Mouse (Mus musculus): Measurements from ENCODE around the gene Clstn2. TPM values are rescaled to one million over a fixed set of nuclear protein-coding genes. Genes with fewer than 3 reads are reported as not detected.

The Clstn2 gene
- polyA plus RNA-seq, 1 experiment from 2014 or later = 0.46 TPM

- Histone ChIP-seq H3K9ac (ENCODE audit: low read length) (no peak overlapping the region), H3K27me3 (ENCODE audit: control insufficient read depth, insufficient read depth, low read length) (peaks cover 15% of the 10 kb centered on the region), H3K4me1 (ENCODE audit: control insufficient read depth in 2 of 2, insufficient read depth in 2 of 2, low read length in 2 of 2) (peaks cover 5 to 8% of the 10 kb centered on the region in 2 experiments), H3K9me3 (ENCODE audit: control insufficient read depth, low read length) (no peaks in the 10 kb centered on the region), H3K4me2 (ENCODE audit: low read length) (no peak overlapping the region), H3K36me3 (ENCODE audit: control insufficient read depth, insufficient read depth, low read length) (no peaks in the 10 kb centered on the region), H3K4me3 (ENCODE audit: control insufficient read depth in 1 of 2, insufficient read depth in 1 of 2, low read depth in 1 of 2, low read length in 2 of 2) (no peak overlapping the region), H3K27ac (replicated peaks in 1 of 2; ENCODE audit: control insufficient read depth in 1 of 2, insufficient read depth in 1 of 2, low read depth in 2 of 2, low read length in 2 of 2) (no peak overlapping the region)
- WGBS = 77% methylated on average over 2 of the region's 2 CpGs
- ATAC-seq (ENCODE audit: insufficient number of reproducible peaks, insufficient read depth, low FRiP score, low read depth) = no peak
Observed at GRCm38 (mm10) chr9:97699020-97699419, 334.0 kb downstream of the Clstn2 start.

- H3K27ac ChIP-seq (replicated peaks in 1 of 2; ENCODE audit: control insufficient read depth in 1 of 2, insufficient read depth in 1 of 2, low read depth in 2 of 2, low read length in 2 of 2) = no peak overlapping the region
- WGBS = 88% methylated on average over 10 of the region's 10 CpGs
- H3K4me1 ChIP-seq (ENCODE audit: control insufficient read depth in 2 of 2, insufficient read depth in 2 of 2, low read length in 2 of 2) = peaks cover 3% of the 10 kb centered on the region in 2 experiments; a peak in 2 of 4 replicates
- H3K4me2 ChIP-seq (ENCODE audit: low read length) = no peak overlapping the region
- H3K9me3 ChIP-seq (ENCODE audit: control insufficient read depth, low read length) = no peaks in the 10 kb centered on the region
- ATAC-seq (ENCODE audit: insufficient number of reproducible peaks, insufficient read depth, low FRiP score, low read depth) = no peak
- H3K27me3 ChIP-seq (ENCODE audit: control insufficient read depth, insufficient read depth, low read length) = peaks cover 12% of the 10 kb centered on the region
- H3K4me3 ChIP-seq (ENCODE audit: control insufficient read depth in 1 of 2, insufficient read depth in 1 of 2, low read depth in 1 of 2, low read length in 2 of 2) = no peak overlapping the region
- no peaks in the 10 kb centered on the region for H3K36me3 ChIP-seq (ENCODE audit: control insufficient read depth, insufficient read depth, low read length)
- no peak overlapping the region for H3K9ac ChIP-seq (ENCODE audit: low read length)
Observed at GRCm38 (mm10) chr9:97698071-97698470, 334.9 kb downstream of the Clstn2 start.

DNA sequence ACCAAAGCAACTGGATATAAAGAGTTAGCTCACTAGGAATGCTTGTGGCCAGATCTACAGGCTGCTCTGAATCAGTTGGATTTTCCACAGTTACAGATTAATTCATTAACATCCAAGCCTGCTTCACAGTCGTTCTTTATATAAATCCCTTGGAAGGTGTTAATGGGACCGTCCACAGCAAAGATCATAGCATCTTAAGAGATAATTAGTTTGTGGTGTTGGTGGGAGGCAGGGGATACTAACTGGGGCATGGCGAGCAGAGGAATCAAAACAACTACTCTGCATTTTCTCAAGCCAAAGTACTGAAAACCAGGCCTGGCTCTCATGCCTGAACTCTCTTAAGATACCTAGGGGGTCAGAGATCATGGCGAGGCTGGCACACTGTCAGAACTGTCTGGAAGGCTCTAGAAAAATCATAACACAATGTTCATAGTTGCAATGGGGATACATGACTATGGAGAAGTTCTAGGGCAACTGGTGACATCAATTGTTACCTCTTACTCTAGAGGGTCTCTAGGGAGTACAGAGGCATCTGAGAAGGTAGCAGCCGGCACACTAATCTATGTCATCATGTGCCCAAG lies 336.2 kb downstream of the Clstn2 start:
- H3K4me3 ChIP-seq (ENCODE audit: control insufficient read depth in 1 of 2, insufficient read depth in 1 of 2, low read depth in 1 of 2, low read length in 2 of 2) = no peak overlapping the region
- H3K4me2 ChIP-seq (ENCODE audit: low read length) = no peak overlapping the region
- no peaks in the 10 kb centered on the region for H3K36me3 ChIP-seq (ENCODE audit: control insufficient read depth, insufficient read depth, low read length)
- ATAC-seq (ENCODE audit: insufficient number of reproducible peaks, insufficient read depth, low FRiP score, low read depth) = no peak
- 66% methylated on average over 5 of the region's 5 CpGs for WGBS
- H3K9me3 ChIP-seq (ENCODE audit: control insufficient read depth, low read length) = no peaks in the 10 kb centered on the region
- H3K27ac ChIP-seq (replicated peaks in 1 of 2; ENCODE audit: control insufficient read depth in 1 of 2, insufficient read depth in 1 of 2, low read depth in 2 of 2, low read length in 2 of 2) = no peak overlapping the region
- H3K9ac ChIP-seq (ENCODE audit: low read length) = no peak overlapping the region
- H3K4me1 ChIP-seq (ENCODE audit: control insufficient read depth in 2 of 2, insufficient read depth in 2 of 2, low read length in 2 of 2) = no peaks in the 10 kb centered on the region
- H3K27me3 ChIP-seq (ENCODE audit: control insufficient read depth, insufficient read depth, low read length) = peaks cover 12% of the 10 kb centered on the region

DNA sequence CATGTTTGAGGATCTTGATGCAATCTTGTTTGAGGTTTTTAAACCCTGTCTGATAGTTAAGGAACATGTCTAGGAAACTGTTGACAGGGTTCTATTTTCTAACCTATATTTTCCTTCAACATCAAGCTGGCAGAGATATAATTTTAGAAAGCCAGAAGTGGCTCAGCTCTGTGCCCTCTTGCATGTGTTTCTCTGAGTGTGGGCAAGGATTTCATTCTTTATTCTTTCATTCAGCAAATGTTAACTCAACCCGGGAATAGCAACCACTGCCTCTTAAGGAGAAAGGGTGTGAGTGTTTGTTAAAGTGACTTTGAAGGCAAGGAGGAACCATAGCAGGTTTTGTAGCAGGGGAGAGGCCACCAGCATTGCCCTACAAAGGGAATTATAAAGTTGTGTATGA lies 337.7 kb downstream of the Clstn2 start:
- WGBS = 47% methylated on average over 1 of the region's 1 CpGs
- Histone ChIP-seq H3K27ac (replicated peaks in 1 of 2; ENCODE audit: control insufficient read depth in 1 of 2, insufficient read depth in 1 of 2, low read depth in 2 of 2, low read length in 2 of 2) (no peak overlapping the region), H3K27me3 (ENCODE audit: control insufficient read depth, insufficient read depth, low read length) (peaks cover 7% of the 10 kb centered on the region), H3K4me2 (ENCODE audit: low read length) (no peak overlapping the region), H3K36me3 (ENCODE audit: control insufficient read depth, insufficient read depth, low read length) (no peaks in the 10 kb centered on the region), H3K4me3 (ENCODE audit: control insufficient read depth in 1 of 2, insufficient read depth in 1 of 2, low read depth in 1 of 2, low read length in 2 of 2) (no peak overlapping the region), H3K9me3 (ENCODE audit: control insufficient read depth, low read length) (no peaks in the 10 kb centered on the region), H3K9ac (ENCODE audit: low read length) (no peak overlapping the region), H3K4me1 (ENCODE audit: control insufficient read depth in 2 of 2, insufficient read depth in 2 of 2, low read length in 2 of 2) (no peaks in the 10 kb centered on the region)
- ATAC-seq (ENCODE audit: insufficient number of reproducible peaks, insufficient read depth, low FRiP score, low read depth) = no peak

- Histone ChIP-seq H3K4me3 (ENCODE audit: control insufficient read depth in 1 of 2, insufficient read depth in 1 of 2, low read depth in 1 of 2, low read length in 2 of 2) (no peak overlapping the region), H3K27ac (replicated peaks in 1 of 2; ENCODE audit: control insufficient read depth in 1 of 2, insufficient read depth in 1 of 2, low read depth in 2 of 2, low read length in 2 of 2) (no peak overlapping the region), H3K27me3 (ENCODE audit: control insufficient read depth, insufficient read depth, low read length) (no peaks in the 10 kb centered on the region), H3K36me3 (ENCODE audit: control insufficient read depth, insufficient read depth, low read length) (no peaks in the 10 kb centered on the region), H3K9ac (ENCODE audit: low read length) (no peak overlapping the region), H3K4me2 (ENCODE audit: low read length) (no peak overlapping the region), H3K9me3 (ENCODE audit: control insufficient read depth, low read length) (no peaks in the 10 kb centered on the region), H3K4me1 (ENCODE audit: control insufficient read depth in 2 of 2, insufficient read depth in 2 of 2, low read length in 2 of 2) (no peaks in the 10 kb centered on the region; a peak in 3 of 4 replicates)
- ATAC-seq (ENCODE audit: insufficient number of reproducible peaks, insufficient read depth, low FRiP score, low read depth) = no peak
- 48% methylated on average over 4 of the region's 4 CpGs for WGBS
Observed at GRCm38 (mm10) chr9:97686826-97687425, 346.1 kb downstream of the Clstn2 start.

GRCm38 (mm10) chr9:97685664-97686063 lies 347.3 kb downstream of the Clstn2 start:
- no peaks in the 10 kb centered on the region; a peak in 3 of 4 replicates for H3K4me1 ChIP-seq (ENCODE audit: control insufficient read depth in 2 of 2, insufficient read depth in 2 of 2, low read length in 2 of 2)
- no peak overlapping the region for H3K4me3 ChIP-seq (ENCODE audit: control insufficient read depth in 1 of 2, insufficient read depth in 1 of 2, low read depth in 1 of 2, low read length in 2 of 2)
- WGBS = 82% methylated on average over 4 of the region's 4 CpGs
- H3K27ac ChIP-seq (replicated peaks in 1 of 2; ENCODE audit: control insufficient read depth in 1 of 2, insufficient read depth in 1 of 2, low read depth in 2 of 2, low read length in 2 of 2) = no peak overlapping the region
- no peaks in the 10 kb centered on the region for H3K36me3 ChIP-seq (ENCODE audit: control insufficient read depth, insufficient read depth, low read length)
- H3K9ac ChIP-seq (ENCODE audit: low read length) = no peak overlapping the region
- H3K9me3 ChIP-seq (ENCODE audit: control insufficient read depth, low read length) = no peaks in the 10 kb centered on the region
- no peak for ATAC-seq (ENCODE audit: insufficient number of reproducible peaks, insufficient read depth, low FRiP score, low read depth)
- H3K4me2 ChIP-seq (ENCODE audit: low read length) = no peak overlapping the region
- no peaks in the 10 kb centered on the region for H3K27me3 ChIP-seq (ENCODE audit: control insufficient read depth, insufficient read depth, low read length)

GRCm38 (mm10) chr9:97679878-97680277 lies 353.1 kb downstream of the Clstn2 start:
- no peaks in the 10 kb centered on the region for H3K27me3 ChIP-seq (ENCODE audit: control insufficient read depth, insufficient read depth, low read length)
- H3K9me3 ChIP-seq (ENCODE audit: control insufficient read depth, low read length) = no peaks in the 10 kb centered on the region
- H3K36me3 ChIP-seq (ENCODE audit: control insufficient read depth, insufficient read depth, low read length) = no peaks in the 10 kb centered on the region
- H3K4me3 ChIP-seq (ENCODE audit: control insufficient read depth in 1 of 2, insufficient read depth in 1 of 2, low read depth in 1 of 2, low read length in 2 of 2) = no peak overlapping the region
- no peak overlapping the region for H3K4me2 ChIP-seq (ENCODE audit: low read length)
- no peaks in the 10 kb centered on the region for H3K4me1 ChIP-seq (ENCODE audit: control insufficient read depth in 2 of 2, insufficient read depth in 2 of 2, low read length in 2 of 2)
- ATAC-seq (ENCODE audit: insufficient number of reproducible peaks, insufficient read depth, low FRiP score, low read depth) = no peak
- H3K27ac ChIP-seq (replicated peaks in 1 of 2; ENCODE audit: control insufficient read depth in 1 of 2, insufficient read depth in 1 of 2, low read depth in 2 of 2, low read length in 2 of 2) = no peak overlapping the region
- H3K9ac ChIP-seq (ENCODE audit: low read length) = no peak overlapping the region

DNA sequence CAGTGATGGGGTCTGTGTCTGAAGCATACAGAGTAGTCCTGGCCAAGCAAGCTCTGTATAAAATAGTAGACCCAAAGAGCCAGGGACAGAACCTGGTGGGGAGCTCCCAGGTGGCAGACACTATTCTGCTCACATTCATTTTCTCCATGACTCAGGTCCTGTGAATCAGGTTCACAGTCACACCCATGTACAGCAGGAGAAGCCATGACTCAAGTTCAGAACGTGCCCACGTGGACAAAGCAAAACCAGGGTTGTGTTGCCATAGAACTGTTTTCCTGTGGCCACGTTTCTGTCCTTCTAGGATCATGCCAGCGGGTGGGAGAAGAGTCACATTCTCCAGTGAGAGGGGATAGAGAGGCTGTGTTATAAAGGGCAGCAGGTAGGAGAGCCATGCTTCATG lies 353.9 kb downstream of the Clstn2 start:
- WGBS = 59% methylated on average over 4 of the region's 4 CpGs
- Histone ChIP-seq H3K9me3 (ENCODE audit: control insufficient read depth, low read length) (no peaks in the 10 kb centered on the region), H3K4me1 (ENCODE audit: control insufficient read depth in 2 of 2, insufficient read depth in 2 of 2, low read length in 2 of 2) (no peaks in the 10 kb centered on the region), H3K9ac (ENCODE audit: low read length) (no peak overlapping the region), H3K36me3 (ENCODE audit: control insufficient read depth, insufficient read depth, low read length) (no peaks in the 10 kb centered on the region), H3K27me3 (ENCODE audit: control insufficient read depth, insufficient read depth, low read length) (no peaks in the 10 kb centered on the region), H3K4me2 (ENCODE audit: low read length) (no peak overlapping the region), H3K4me3 (ENCODE audit: control insufficient read depth in 1 of 2, insufficient read depth in 1 of 2, low read depth in 1 of 2, low read length in 2 of 2) (no peak overlapping the region), H3K27ac (replicated peaks in 1 of 2; ENCODE audit: control insufficient read depth in 1 of 2, insufficient read depth in 1 of 2, low read depth in 2 of 2, low read length in 2 of 2) (no peak overlapping the region)
- no peak for ATAC-seq (ENCODE audit: insufficient number of reproducible peaks, insufficient read depth, low FRiP score, low read depth)
